Mouse (Mus musculus): Measurements from ENCODE around the gene Pigt.

Gene Pigt

DNA sequence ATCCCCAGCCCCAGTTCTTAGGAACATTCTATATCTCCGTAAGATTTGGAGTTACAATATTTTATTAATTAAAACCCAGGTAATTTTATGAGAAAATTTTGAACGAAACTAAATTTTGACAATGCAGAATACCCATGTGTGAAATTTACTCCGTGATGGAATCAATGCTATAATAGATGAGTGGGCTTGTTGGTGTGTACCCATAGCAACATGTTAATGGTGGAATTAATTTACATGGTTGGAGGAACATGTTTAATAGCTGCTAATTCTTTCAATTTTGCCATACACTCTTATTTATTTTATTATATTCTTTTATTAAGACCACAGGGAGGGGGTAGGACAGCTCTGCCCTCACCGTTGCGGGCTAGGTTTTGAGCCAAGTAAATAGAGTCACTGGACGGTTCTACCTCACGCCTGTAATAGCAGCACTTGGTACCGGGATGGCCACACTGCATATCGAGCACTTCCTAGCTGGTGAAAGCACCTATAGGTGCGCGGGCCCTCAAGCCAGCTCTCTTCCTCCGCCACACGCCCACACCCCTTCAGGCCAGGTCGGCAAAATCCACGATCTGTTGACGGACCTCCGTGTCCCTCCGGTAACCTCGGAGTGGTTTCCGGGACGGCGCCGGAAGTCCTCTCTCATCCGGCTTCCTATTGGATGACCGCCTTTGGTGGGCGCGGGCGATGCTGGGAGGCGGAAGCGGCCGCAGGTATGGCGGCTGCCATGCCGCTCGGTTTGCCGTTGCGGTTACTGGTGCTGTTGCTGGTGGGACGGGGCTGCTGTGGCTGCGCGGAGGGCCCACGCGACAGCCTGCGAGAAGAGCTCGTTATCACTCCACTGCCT lies at the start of gene Pigt:
TSS of gene Pigt (plus strand) at position 674 of the 844 bp plus-strand sequence.
- DNase-seq (ENCODE audit: low spot score): peak; percentile 85

DNA sequence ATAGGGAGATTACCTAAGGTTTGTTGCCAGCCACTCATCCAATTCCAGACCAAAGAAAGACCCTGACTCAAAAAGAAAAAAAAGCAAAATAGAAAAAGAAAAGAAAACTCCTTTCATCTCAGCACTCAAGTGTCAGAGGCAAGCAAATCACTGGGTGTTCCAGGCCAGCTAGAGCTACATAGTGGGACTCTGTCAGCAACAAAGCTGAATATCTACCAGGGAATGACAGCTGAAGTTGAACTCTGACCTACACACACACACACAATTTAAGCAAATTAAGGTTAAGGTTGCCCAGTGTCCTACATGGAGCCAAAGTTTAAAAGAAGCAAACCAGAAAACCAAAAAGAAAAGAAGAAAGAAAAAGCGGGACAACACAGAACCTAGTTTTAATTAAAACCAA lies 49.2 kb upstream of the Pigt start:
- DNase-seq (ENCODE audit: low spot score): no peak

GRCm38 (mm10) chr2:164448921-164449320 lies 48.4 kb upstream of the Pigt start:
- DNase-seq (ENCODE audit: low spot score): no peak

DNA sequence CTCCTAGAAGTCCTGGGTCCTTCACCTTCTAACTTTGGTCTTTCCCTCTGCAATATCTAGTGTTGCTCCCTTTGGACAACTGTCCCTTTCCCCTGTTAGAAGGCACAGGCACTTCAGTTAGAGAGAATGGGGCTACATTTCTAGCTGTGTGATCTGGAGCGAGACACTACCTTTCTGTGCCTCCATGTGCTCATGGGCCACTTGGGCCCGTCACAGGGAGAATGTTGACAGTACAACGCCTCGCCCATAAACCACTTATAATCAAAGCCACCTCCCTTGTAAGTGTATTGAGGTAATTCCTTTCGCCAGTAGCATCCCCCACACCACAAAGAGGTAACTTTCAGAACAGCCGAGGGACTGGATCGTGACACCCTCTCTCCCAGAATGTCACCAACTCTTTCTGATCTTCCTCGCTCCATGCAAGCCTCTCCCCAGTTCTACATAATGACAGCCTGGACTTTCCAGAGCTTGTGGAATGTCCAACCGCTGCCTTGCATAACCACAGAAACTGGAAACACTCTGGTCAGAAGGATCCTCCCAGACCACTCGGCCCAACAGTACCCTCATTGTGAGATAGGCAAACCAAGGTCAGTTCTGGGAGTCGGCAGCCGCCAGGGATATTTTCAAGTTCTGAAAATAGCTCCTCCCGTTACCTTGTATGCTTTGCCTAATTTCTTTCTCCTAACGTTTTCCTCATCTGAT lies 47.8 kb upstream of the Pigt start:
- no peak for DNase-seq (ENCODE audit: low spot score)

DNA sequence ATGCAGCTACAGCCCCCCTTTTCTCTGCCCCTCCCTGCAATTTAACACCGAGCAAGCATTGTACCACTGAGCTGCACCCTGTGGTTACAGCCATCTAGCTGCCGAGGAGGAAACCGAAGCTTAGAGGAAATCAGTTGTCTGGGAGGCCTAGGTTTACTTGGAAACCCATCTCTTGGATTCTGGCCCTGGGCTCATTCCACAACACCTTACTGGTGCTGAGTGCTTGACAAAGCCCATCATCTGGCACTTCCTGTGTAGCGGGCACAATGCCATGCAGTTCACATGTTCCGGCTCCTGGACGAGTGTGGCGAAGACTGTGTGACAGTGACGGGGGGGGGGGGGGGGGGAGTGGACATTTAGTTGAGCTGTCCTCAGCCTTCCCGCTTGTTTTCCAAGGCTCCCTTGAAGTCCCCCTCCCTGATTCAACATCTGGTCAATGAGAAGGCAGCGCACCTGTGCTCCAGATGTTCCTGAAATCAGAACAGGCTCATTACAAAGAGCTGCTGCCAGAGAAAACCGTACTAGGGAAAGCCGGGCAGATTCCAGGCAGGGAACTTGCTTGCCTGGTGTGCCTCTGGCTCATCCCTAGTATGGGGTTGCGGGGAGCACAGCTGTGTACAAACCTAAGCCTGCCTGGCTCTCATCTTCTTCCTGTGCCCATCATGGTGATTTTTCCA lies 45.2 kb upstream of the Pigt start:
- DNase-seq (ENCODE audit: low spot score): no peak

DNA sequence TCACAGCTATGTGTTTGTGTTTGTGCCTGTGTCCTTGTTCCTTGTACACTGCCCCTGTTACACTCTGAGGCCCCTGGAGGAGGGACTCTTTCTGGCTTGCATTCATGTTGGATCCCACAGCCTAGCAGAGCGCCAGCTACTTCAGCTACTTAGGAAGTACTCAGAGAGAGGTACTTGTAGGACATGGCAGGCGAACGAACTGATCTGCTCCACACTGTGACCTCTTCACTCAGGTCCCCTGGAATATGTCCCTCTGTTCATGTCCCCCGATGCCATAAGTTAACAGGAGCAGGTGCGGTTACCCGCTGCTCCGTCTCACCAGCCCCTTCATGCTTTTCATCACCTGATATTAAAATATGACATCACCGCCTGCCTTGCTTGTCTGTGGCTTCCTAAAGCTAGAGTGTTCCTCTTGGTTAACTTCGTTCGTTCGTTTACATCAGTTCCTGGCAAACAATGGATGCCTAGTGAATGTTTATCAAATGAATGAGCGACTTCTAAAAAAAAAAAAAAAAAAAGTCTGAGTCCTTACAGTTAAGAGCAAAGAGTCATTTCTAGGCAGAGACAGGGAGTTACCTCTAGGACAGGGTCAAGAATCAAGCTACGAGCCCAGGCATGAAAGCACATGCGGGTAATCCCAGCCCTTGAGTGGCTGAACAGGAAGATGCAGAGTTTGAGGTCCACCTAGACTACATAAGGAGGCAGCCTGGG lies 44.1 kb upstream of the Pigt start:
- no peak for DNase-seq (ENCODE audit: low spot score)

- DNase-seq (ENCODE audit: low spot score): no peak
Measured at GRCm38 (mm10) chr2:164453887-164454500, 43.3 kb upstream of the Pigt start.

DNA sequence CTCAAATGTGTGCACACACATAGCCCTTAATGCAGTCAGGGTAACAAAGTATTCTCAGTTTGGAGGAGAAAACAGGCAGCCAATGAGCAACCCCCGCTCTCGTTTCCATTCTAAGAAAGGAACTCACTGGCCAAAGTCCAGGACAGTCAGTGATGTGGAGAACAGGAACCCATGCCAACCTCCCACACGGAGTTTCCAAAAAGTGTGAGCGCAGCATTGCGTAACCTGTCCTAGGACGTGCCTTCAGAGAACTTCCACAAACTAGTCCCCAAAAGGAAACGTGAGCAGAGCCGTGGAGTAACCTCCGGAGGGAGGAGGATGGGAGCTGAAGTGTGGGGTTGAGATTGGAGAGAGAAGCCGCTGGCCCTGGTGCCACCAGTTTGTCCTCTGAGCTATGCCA lies 42.5 kb upstream of the Pigt start:
- DNase-seq (ENCODE audit: low spot score): peak; percentile 81

- no peak for DNase-seq (ENCODE audit: low spot score)
Measured at GRCm38 (mm10) chr2:164455421-164456190, 41.7 kb upstream of the Pigt start.

DNA sequence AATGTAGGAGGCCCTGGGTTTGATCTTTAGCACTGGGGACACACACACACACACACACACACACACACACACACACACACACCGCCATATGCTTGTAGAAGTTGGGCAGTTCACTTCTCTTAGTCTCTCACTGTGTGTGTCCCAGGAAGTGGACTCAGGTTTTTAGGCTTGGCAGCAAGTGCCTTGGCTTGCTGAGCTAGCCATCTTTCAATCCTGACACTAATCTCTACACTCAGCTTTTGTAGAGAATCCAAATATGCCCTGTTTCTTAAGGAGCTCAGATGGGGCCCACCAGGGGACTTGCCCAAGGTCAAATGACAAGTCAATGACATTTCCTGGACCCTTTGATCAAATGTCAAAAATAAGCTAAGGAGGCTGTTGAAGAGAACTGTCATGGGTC lies 40.9 kb upstream of the Pigt start:
- DNase-seq (ENCODE audit: low spot score): no peak

- DNase-seq (ENCODE audit: low spot score): peak; percentile 53
Measured at GRCm38 (mm10) chr2:164456864-164457300, 40.4 kb upstream of the Pigt start, which contains the start of gene Sys1. Sys1 (plus strand) TSS chr2:164456964.

DNA sequence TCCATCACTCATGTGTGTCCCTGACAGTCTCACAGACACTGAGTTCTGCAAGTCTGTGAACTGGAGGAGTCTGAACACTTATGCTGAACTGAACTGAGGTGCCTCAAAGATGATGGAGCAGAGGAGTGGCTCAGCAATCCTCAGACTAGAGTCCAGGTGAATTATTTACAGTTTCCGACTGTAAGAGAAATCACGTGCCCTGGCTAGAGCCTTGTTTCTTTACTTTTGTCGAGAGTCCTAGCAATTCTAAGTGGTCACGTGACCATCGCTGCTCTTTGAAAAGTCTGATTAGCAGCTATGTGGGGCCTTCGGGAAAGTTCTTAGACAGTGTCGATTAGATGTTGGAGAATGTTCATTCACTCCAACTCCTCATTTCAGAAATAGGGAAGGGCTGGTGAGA lies 39.4 kb upstream of the Pigt start:
- no peak for DNase-seq (ENCODE audit: low spot score)

DNA sequence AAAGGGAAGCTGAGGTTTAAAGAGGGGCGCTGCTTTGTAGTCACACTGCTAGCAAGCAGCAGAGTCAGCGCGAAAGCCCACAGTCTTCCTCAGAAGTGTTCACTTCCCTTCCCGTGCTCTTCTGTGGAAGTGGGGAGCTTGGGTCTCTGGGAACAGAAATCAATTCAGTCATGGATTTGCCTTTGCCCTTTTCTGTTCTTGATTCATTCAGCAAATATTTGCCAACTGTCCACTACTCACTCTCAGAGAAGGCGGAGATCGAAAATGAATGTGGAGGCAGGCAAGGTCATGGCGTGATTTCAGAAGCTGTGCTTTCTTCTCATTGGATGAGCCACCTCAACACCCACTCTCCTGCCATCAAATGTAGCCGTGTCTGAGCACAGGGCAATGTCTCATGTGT lies 38.8 kb upstream of the Pigt start:
- no peak for DNase-seq (ENCODE audit: low spot score)

DNA sequence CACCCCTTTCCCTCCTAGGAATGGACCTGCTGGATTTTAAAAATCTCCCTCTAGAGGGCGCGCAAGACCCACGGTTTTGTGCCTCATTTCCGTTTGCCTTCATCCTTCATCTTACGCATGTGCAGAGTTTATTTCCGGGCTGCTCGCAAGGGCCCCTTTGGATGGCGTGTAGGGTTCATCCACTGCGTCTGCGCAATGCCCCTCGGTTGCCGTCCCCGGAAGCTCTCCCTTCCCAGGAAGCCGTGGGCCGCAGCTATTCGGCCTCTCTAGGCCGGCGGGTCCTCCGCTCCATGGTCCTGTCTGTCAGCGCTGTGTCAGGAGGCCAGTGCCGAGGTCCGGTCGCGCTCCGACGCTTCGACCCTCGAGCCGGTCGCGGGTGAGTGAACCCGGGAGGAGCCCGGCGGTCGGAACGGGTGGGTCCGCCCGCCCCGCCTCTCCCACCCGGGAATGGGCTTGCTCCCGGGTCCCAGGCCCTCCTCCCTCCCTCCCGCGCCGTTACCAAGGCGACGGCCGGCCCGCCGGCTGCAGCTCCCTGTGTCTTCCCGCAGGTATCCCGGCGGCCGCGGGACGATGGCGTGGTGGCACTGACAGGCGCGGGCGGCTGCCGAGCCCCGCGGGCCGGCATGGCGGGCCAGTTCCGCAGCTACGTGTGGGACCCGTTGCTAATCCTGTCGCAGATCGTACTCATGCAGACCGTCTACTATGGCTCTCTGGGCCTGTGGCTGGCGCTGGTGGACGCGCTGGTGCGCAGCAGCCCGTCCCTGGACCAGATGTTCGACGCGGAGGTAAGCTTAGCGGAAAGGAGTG lies 36.4 kb upstream of the Pigt start, which contains the start of gene Gm20458:
TSS of gene Gm20458 (plus strand) at position 223 of the 807 bp plus-strand sequence.
- peak; percentile 97 for DNase-seq (ENCODE audit: low spot score)

GRCm38 (mm10) chr2:164465161-164465560 lies 32.2 kb upstream of the Pigt start:
- DNase-seq (ENCODE audit: low spot score): no peak

- DNase-seq (ENCODE audit: low spot score): no peak
Measured at GRCm38 (mm10) chr2:164466787-164467186, 30.5 kb upstream of the Pigt start.

DNA sequence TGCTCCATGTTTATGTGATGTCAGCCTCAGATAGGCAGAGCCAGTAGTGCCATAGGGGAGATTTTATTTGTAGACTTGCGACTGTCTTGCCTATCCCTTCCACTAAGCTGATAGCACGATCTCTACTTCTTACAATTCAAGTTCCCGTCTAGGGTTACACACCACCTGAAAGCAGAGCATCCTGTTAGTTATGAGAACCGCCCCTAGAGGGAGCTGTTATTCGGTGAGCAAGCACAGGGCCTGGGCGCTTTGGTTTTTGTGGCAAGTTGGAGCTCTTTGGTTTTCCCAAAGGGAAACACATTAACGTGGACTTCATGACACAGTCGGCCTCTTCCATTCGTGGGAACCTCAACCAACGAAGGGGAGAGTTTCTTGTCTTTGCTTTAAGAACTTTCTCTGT lies 27.1 kb upstream of the Pigt start:
- peak; percentile 76 for DNase-seq (ENCODE audit: low spot score)

- DNase-seq (ENCODE audit: low spot score): no peak
Measured at GRCm38 (mm10) chr2:164473624-164474023, 23.7 kb upstream of the Pigt start, which contains the start of gene Trp53tg5. Trp53tg5 (minus strand) TSS chr2:164473724.

DNA sequence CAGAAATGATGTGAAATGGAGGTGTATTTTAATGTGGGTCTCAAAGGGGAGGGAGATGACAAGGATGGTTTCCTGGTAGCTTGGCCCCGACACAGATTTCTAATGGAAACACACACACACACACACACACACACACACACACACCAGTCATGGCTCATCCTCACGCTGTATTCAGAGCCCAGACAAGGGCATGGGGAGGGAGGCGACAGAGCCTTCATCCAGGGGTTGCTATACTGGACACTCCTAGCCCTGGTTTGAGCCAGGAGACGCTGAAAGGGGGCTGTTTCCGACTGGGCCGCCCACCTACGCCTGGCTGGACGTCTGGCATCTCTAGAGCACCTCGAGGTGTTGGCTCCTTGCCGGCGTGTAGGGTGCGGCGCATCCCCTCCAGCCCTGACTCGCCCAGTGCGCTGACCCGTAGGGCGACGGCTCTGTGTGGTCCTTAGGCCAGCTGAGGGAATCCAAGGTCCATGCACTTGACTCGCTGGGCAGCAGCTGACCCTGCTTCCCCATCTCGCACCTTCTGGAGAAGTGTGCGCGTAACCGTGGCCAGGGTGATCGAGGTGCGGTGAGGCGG lies 11.6 kb upstream of the Pigt start, which contains the start of gene Dbndd2:
TSS of gene Dbndd2 (plus strand) at position 426 of the 577 bp plus-strand sequence.
- DNase-seq (ENCODE audit: low spot score): no peak
